Mouse (Mus musculus): ENCODE measurements at regions not wholly inside any gene's neighbourhood (a gene's known extent, or its start where the extent isn't known, plus 50 kb on each side); places are given as distances from the start of the nearest gene placed in this dataset.

DNA sequence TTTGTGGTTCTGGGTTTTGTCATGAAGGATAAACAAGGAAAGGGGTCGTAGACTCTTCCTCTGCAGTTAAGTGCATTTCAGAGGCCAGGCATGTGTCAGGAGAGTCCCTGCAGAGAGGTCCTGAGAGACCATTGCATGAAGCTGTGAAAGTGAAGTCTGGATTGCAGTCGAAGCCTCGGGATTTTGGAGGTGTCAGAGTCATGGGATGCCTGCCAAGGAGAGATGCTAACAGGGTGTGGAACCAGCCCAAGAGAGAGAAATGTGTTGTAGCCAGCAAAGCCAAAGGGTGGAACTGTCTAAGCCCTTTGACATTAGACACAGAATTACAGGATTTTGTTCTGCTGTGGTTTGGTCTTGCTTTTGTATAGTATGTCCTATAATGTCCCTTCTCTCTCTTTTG, 164.7 kb upstream of the N4bp1 start:
- Histone ChIP-seq H3K4me2 (replicated peaks; ENCODE audit: low read depth, low read length, severe bottlenecking) (no peak overlapping the region), H3K36me3 (ENCODE audit: control insufficient read depth, insufficient read depth, low read length) (no peaks in the 10 kb centered on the region), H3K9me3 (ENCODE audit: control insufficient read depth, low read length) (no peaks in the 10 kb centered on the region), H3K27me3 (ENCODE audit: control insufficient read depth, insufficient read depth, low read length) (no peaks in the 10 kb centered on the region), H3K4me1 (ENCODE audit: control insufficient read depth, insufficient read depth, low read length) (no peaks in the 10 kb centered on the region), H3K9ac (ENCODE audit: low read depth, low read length, severe bottlenecking) (no peak overlapping the region), H3K27ac (replicated peaks; ENCODE audit: low read depth, low read length) (no peak overlapping the region), H3K4me3 (replicated peaks; ENCODE audit: low read length) (no peak overlapping the region)
- TF ChIP-seq POLR2A (IDR thresholded peaks at IDR 0.05; ENCODE audit: borderline replicate concordance, extremely low read depth, insufficient read depth, insufficient read length) = no peak
- DNase-seq (ENCODE audit: low spot score) = no peak
- ATAC-seq (ENCODE audit: low FRiP score, low read depth) = no peak
- WGBS = 27% methylated on average over 3 of the region's 3 CpGs

DNA sequence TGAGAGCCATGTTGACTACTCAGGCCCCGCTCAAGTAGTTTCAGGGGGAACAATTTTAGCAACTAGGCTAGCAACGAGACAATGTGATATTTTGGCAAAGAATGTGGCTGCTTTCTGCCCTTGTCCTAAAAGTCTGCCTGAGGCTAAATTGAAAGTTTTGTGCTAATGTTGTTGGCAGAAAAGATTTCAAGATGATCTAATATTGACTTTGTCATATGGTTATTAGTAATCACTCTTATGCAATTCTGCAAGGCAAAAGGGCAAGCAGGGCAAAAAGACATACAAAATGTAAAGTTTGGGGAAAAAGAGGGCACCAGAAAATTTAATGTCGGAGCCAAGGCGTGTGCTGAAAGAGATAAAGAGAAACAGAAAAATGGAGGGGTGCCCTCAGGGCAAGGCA, 164.1 kb upstream of the N4bp1 start:
- TF ChIP-seq POLR2A (IDR thresholded peaks at IDR 0.05; ENCODE audit: borderline replicate concordance, extremely low read depth, insufficient read depth, insufficient read length) = no peak
- H3K27ac ChIP-seq (replicated peaks; ENCODE audit: low read depth, low read length) = no peak overlapping the region
- H3K4me2 ChIP-seq (replicated peaks; ENCODE audit: low read depth, low read length, severe bottlenecking) = no peak overlapping the region
- H3K4me3 ChIP-seq (replicated peaks; ENCODE audit: low read length) = no peak overlapping the region
- no peaks in the 10 kb centered on the region for H3K36me3 ChIP-seq (ENCODE audit: control insufficient read depth, insufficient read depth, low read length)
- no peaks in the 10 kb centered on the region for H3K4me1 ChIP-seq (ENCODE audit: control insufficient read depth, insufficient read depth, low read length)
- H3K27me3 ChIP-seq (ENCODE audit: control insufficient read depth, insufficient read depth, low read length) = no peaks in the 10 kb centered on the region
- ATAC-seq (ENCODE audit: low FRiP score, low read depth) = no peak
- WGBS = 74% methylated on average over 4 of the region's 4 CpGs
- no peak for DNase-seq (ENCODE audit: low spot score)
- no peak overlapping the region for H3K9ac ChIP-seq (ENCODE audit: low read depth, low read length, severe bottlenecking)
- H3K9me3 ChIP-seq (ENCODE audit: control insufficient read depth, low read length) = no peaks in the 10 kb centered on the region

GRCm38 (mm10) chr8:87046590-87046989, 161.5 kb upstream of the N4bp1 start:
- H3K4me2 ChIP-seq (replicated peaks; ENCODE audit: low read depth, low read length, severe bottlenecking) = no peak overlapping the region
- no peak for TF ChIP-seq POLR2A (IDR thresholded peaks at IDR 0.05; ENCODE audit: borderline replicate concordance, extremely low read depth, insufficient read depth, insufficient read length)
- H3K9ac ChIP-seq (ENCODE audit: low read depth, low read length, severe bottlenecking) = no peak overlapping the region
- no peaks in the 10 kb centered on the region for H3K36me3 ChIP-seq (ENCODE audit: control insufficient read depth, insufficient read depth, low read length)
- H3K9me3 ChIP-seq (ENCODE audit: control insufficient read depth, low read length) = no peaks in the 10 kb centered on the region
- no peaks in the 10 kb centered on the region for H3K27me3 ChIP-seq (ENCODE audit: control insufficient read depth, insufficient read depth, low read length)
- DNase-seq (ENCODE audit: low spot score) (no peak), ATAC-seq (ENCODE audit: low FRiP score, low read depth) (no peak)
- no peak overlapping the region for H3K4me3 ChIP-seq (replicated peaks; ENCODE audit: low read length)
- no peaks in the 10 kb centered on the region for H3K4me1 ChIP-seq (ENCODE audit: control insufficient read depth, insufficient read depth, low read length)
- WGBS = 83% methylated on average over 4 of the region's 4 CpGs
- H3K27ac ChIP-seq (replicated peaks; ENCODE audit: low read depth, low read length) = no peak overlapping the region

- no peak overlapping the region for H3K27ac ChIP-seq (replicated peaks; ENCODE audit: low read depth, low read length)
These were observed 158.0 kb upstream of the N4bp1 start for GRCm38 (mm10) chr8:87043016-87043415.

DNA sequence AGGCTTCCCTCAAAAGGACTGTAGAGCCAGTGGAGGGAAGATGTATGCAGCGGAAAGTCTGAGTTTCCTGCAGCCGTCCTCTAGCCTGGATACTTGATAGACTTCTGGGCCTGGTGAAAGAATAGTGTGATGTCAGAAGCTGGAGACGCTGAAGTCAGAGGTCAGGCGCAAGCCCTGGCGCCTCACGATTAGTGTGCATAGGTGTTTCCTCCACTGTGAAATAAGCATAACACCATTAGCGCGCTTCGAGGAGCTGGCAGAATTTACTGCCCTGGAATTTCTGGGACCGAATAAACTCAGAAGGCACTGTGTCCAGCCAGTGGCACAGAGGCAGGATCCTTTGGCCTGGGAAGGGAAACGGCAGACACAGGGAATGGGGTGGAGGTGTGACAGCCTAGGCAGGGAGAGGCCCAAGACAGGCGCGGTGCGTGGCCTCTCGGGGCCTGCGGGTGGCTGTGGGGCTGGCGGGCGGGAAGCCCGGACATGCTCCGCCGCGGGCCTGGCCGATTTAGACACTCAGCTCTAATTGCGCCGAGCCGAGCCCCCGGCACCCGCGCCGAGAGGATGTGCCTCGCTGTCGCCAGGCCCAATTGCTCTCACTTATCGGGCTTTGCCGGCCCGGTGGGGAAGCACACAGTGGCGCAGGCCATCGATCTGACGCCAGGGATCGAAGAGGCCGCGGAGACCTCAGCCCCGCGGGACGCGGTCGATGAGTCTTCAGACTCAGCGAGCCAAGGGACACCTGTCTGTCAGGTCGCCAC, 152.7 kb upstream of the N4bp1 start:
- Histone ChIP-seq H3K9me3 (ENCODE audit: control insufficient read depth, low read length) (no peaks in the 10 kb centered on the region), H3K4me2 (replicated peaks; ENCODE audit: low read depth, low read length, severe bottlenecking) (peak overlapping the region; percentile 70), H3K9ac (ENCODE audit: low read depth, low read length, severe bottlenecking) (peak overlapping the region; percentile 48), H3K36me3 (ENCODE audit: control insufficient read depth, insufficient read depth, low read length) (no peaks in the 10 kb centered on the region), H3K27me3 (ENCODE audit: control insufficient read depth, insufficient read depth, low read length) (peaks cover 12% of the 10 kb centered on the region; the same call in 1 of the 2 replicates), H3K4me1 (ENCODE audit: control insufficient read depth, insufficient read depth, low read length) (0 out of 2 replicates have a peak, but pooled peaks cover 7% of the 10 kb centered on the region), H3K27ac (replicated peaks; ENCODE audit: low read depth, low read length) (no peak overlapping the region), H3K4me3 (replicated peaks; ENCODE audit: low read length) (peak overlapping the region; percentile 36)
- ATAC-seq (ENCODE audit: low FRiP score, low read depth) (no peak), DNase-seq (ENCODE audit: low spot score) (peak; percentile 6)
- WGBS = 4% methylated on average over 44 of the region's 48 CpGs
- TF ChIP-seq POLR2A (IDR thresholded peaks at IDR 0.05; ENCODE audit: borderline replicate concordance, extremely low read depth, insufficient read depth, insufficient read length) = no peak

More at GRCm38 (mm10) chr8:87043016-87043415, 158.0 kb upstream of the N4bp1 start:
- Histone ChIP-seq H3K9me3 (ENCODE audit: control insufficient read depth, low read length) (no peaks in the 10 kb centered on the region), H3K36me3 (ENCODE audit: control insufficient read depth, insufficient read depth, low read length) (no peaks in the 10 kb centered on the region), H3K4me3 (replicated peaks; ENCODE audit: low read length) (no peak overlapping the region), H3K9ac (ENCODE audit: low read depth, low read length, severe bottlenecking) (no peak overlapping the region), H3K4me2 (replicated peaks; ENCODE audit: low read depth, low read length, severe bottlenecking) (no peak overlapping the region), H3K4me1 (ENCODE audit: control insufficient read depth, insufficient read depth, low read length) (0 out of 2 replicates have a peak, but pooled peaks cover 5% of the 10 kb centered on the region), H3K27me3 (ENCODE audit: control insufficient read depth, insufficient read depth, low read length) (peaks cover 9% of the 10 kb centered on the region; the same call in 1 of the 2 replicates)
- DNase-seq (ENCODE audit: low spot score) (no peak), ATAC-seq (ENCODE audit: low FRiP score, low read depth) (no peak)
- WGBS = 80% methylated on average over 5 of the region's 5 CpGs
- TF ChIP-seq POLR2A (IDR thresholded peaks at IDR 0.05; ENCODE audit: borderline replicate concordance, extremely low read depth, insufficient read depth, insufficient read length) = no peak
